Mouse (Mus musculus) right cerebral cortex, postnatal 36 days (tissue): ENCODE data around the gene Fam114a1.

ENCODE experiments used
- DNase-seq, 2 experiments: peaks; one replicate each; pipeline ENCODE4 v3.0.0; 2022; ENCODE audit warnings: low spot score in 2 of 2, mixed read lengths in 1 of 2

Fam114a1 gene

DNA sequence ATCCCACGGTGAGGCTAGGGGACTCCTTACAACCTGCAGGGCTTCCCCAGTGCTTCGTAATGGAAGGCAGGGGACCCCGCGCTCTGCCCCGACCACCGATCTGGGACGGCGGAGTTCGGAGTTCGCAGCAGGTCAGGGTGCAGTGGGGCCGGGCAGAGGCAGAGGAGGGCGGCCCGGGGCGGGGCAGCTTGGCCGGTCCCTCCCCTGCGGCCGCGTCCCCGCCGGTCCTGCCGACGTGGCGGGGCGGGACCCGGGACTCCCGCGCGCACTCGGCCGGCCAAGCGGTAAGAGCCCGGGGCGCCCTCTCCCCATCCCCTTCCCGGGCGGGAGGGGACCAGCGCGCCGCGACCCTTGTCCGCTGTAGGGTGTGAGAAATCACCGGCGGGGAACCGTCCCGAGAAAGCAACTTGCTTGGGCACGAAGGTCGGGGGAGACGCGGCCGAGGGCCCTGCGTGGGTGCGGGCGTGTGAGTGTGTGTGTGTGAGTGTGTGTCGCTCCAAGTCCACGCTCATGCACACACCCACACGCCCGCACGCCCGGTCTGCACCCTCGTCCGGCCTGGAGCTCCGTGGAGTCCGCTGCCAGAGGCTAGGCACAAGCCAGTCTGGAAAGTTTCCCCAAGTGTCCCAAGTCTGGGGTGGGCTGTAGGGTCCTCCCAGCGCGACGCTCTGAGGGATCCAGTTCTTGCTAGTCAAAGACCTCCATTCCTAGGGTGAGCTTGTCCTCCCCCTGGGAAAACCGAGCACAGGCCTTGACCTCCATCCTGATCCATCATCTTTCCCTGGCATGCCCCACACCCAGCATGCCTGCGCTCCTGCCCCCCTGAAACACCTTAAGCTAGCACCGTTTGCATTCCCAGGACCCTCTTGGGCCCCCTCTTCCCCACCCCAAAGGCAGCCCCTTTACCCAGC, at the start of gene Fam114a1:
Gene Fam114a1, plus strand, starts transcription at position 211 of the 911 bp plus-strand sequence.
- DNase-seq: peak; percentile 3 to 7

DNA sequence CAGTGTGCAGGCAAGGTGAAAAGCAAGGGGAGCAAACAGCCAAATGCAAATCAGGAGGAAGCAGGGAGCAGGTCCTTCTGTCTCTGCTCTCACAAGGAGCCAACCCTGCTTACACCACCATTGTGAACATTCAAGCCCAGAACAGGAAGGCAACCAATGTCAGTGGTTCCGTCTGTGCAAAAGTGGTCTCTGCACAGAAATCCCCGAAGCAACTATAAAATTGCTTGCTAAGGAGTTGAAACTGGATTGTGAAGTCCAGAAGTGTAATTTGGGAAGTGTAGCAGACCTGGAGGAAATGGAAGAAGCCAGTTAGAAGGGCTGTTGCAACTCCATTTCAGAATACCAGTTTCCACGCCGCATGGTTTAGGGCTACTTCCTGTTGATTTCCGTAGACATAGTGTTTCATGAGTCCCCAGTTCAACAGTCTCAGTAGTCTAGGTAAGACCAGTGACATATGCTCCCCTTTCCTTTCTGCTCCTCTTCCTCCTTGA, 46.9 kb upstream of the Fam114a1 start:
- DNase-seq: no peak

- no peak for DNase-seq
These were observed 37.7 kb upstream of the Fam114a1 start for GRCm38 (mm10) chr5:64932215-64932614.

DNA sequence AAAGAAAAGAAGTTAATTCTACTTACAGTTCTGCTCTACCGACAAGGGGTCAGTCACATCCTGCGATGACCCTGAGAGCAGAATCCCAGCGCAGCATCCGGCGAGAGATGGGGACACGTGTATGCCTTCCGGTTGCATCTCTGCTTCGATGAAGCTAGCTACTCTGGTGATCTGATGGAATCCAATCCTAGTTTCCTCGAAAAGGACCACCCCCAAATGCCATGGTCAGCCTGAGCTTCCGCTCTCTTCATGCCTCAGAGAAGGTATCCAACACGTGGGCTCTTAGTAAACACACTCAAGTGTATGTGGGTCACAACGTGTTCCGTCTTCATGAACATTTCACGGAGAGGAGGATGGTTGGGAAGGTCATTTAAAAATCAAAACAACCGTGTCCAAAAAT, 37.1 kb upstream of the Fam114a1 start:
- no peak for DNase-seq

GRCm38 (mm10) chr5:64951486-64951885, 18.4 kb upstream of the Fam114a1 start:
- DNase-seq: peak; percentile 5 to 8

DNA sequence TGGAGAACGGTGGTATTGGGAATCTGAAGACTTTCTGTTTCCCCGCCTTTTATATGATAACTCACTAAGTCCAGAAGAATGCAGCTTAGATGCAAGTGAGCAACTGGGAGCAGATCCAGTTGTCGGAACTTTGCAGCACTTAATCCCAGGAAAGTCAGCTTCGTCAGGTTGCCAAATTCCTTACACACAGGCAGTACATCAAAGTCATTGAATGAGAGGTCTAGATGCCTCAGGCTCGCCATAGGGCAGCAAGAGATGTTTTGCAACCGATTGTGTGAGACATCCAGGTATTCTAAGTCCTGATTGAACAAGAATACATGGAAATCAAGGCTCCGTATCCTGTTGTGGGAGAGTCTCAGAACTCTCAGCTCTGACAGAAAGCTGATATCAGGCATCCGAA, 14.9 kb upstream of the Fam114a1 start:
- DNase-seq: no peak

GRCm38 (mm10) chr5:64958991-64959842, 10.7 kb upstream of the Fam114a1 start:
- no peak for DNase-seq

DNA sequence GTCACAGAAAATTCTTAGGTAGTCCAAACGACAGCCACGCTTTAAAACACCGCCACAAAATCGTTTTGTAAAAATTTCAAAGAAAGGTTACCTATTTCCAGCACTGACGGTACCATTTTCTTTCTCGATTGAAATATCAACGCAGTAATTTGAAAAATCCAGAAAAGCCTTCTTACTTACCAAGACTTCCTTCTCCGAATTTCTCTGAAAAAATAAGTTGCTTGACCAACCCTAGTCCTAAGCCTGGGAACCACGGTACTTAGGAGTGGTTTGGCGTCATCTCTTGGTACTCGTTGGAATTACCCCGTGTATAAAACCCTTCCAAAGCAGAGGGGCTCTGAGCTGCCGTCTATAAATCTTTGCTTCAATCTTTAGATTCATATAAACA, 10.0 kb upstream of the Fam114a1 start, which contains the start of gene Tlr6:
Gene Tlr6, minus strand, starts transcription at position 255 of the 388 bp plus-strand sequence.
- DNase-seq: peak in 1 of 2 experiments; percentile 7

- no peak for DNase-seq
These were observed 8.9 kb upstream of the Fam114a1 start for GRCm38 (mm10) chr5:64960857-64961391.

DNA sequence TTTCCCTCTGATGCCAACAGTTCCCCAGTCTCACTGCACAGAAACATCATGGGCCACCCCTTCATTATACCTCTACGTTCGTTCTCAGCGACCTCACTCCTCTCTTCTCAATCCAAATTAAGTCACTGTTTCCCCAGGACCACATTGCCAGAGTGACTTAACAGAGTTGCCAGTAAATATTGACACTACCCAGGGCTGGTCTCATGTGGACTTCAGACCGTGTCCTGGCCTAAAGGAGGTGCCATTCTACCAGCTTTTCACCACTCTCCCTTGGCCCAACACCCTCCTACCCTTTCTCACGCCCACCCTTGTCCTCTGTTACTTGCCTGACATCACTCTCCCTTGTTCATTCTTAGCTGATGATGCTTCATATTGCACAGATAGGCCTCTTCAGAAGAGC, 6.6 kb upstream of the Fam114a1 start:
- DNase-seq: no peak

GRCm38 (mm10) chr5:64963735-64964134, 6.1 kb upstream of the Fam114a1 start:
- no peak for DNase-seq

DNA sequence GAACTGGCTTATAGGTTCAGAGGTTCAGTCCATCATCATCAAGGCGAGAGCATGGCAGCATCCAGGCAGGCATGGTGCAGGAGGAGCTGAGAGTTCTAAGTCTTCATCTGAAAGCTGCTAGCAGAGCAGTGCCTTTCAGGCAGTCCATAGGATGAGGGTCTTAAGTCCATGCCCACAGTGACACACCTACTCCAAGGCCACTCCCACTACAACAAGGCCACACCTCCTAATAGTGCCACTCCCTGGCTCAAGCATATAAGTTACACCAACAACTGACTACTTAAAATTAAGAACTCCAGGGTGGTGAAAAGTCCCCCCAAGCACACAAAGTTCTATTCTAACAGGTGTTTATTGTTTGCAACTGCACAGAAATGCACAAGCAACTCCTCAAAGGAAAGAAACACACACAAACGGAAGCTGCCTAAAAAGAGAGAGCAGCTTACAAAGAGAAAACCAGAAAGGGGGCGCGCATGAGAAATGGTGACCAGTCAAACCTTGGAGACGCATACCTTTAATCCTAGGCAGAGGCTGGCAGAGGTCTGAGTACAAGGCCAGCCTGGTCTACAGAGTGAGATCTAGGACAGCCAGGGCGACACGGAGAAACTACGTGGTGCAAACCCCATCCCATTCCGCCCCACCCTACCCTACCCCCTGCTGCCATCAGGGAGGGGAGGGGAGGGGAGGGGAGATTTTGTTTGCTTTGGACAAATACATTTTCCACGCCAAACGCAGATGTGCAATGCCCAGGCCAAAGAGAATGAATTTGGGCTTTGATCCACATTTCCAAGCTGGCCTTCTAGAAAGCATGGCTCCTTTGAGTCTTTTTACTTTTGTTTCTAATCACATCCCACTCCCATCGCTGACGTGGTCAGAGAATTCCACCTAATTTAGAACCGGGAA, 660 bp upstream of the Fam114a1 start:
- no peak for DNase-seq

DNA sequence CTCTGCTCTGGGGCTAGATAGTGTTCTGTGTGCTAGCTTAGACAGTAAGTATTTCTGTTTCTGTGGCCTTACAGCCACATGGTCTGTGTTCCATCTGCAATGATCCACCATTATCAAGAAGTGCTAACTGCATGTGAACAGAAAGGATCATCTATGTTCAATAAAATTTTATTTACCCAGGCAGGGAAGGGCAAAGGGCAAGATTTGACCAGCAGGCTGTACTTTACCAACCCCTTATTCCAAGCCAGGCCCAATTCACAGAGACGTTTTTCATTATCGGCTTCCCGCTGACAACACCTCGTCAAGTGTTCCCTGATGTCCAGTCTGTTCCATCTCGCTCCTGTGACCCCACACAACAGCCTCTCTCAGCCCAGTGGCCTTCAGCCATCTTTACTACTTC, 5.2 kb downstream of the Fam114a1 start:
- no peak for DNase-seq

DNA sequence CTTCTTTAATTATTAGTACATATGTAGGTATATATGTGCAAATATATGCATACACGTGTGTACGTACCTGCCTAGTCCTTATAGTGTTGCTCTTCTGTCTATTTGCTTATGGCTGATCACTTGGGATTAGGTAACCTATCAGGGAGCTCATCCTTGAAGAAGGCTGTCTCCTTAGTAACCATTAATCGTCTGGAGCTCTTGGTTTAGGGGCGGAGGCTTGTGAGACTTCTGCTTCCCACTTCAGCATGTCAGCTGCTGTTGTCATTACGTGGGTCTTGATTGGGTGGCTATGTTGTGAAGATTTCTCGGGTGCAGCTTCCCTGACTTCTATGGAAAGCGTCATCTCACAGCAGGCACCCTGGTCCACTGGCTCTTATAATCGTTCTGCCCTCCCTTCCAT, 7.3 kb downstream of the Fam114a1 start:
- no peak for DNase-seq

DNA sequence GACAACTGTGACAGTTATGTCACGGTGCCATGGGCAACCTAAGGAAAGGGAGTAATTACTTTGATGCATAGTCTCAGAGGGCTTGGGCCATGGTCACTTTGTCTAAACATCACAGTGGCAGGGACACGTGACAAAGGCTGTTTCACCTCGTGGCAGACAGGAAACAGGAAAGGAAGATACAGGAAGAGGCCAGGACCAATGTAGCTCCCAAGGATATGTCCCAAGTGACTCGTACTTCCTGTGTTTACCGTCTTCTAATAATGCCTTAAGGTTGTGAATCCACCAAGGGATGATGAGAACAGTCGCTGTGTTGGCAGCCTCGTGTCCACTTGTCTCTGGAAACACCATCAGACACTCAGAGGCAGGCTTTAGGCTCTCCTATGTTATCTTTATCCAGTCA, 16.1 kb downstream of the Fam114a1 start:
- DNase-seq: no peak

- no peak for DNase-seq
These were observed 20.1 kb downstream of the Fam114a1 start for GRCm38 (mm10) chr5:64989940-64990339.

DNA sequence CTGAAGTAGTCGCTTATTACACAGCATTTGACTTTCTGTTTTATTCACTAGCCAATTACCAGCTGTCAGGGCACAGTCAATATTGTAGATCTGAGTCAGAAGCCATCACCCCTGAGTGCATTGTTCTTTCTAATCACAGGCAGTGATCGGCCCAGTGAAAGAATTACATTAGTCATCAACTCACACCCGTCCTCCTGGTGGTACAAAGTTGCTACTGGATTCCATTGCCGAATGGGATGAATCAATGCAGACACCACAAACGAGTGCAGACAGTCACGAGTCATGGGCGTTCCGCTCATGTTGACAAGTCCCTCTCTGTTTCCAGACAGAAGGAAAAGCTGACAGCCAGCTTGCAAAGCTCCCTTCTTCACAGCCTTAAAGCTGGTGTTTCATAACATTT, 22.7 kb downstream of the Fam114a1 start:
- DNase-seq: no peak

DNA sequence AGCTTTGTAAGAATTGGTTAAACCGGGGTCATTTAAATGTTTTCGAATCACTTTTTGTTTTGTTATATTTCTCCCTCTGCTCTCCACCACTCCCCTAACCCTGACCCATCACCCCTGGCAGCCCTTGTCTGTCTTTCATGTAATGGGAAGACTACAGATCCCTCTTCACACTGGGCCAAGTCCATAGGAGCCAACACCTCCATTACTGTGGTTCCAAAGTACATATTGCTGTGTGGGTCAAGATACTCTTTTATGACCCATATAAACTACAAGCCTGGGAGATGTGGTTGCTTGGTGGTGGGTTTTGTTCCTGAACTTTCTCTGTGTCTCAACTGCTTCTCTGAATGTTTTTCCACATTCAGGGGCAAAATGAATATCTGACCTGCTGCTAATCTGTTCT, 25.5 kb downstream of the Fam114a1 start:
- DNase-seq: no peak

- DNase-seq: no peak
These were observed 33.3 kb downstream of the Fam114a1 start for GRCm38 (mm10) chr5:65002940-65003824.

- DNase-seq: no peak
These were observed 34.2 kb downstream of the Fam114a1 start for GRCm38 (mm10) chr5:65003946-65004535.
